Mouse (Mus musculus) left cerebral cortex, adult 18-20 months (tissue): ENCODE data around the gene Echs1. TPM values are rescaled to one million over a fixed set of nuclear protein-coding genes. Genes with fewer than 3 reads are reported as not detected.
A peak's percentile ranks its signal among the peaks of the same experiment; 100 is the strongest.
"Not testable (repeated sequence)": the region's sequence is repeated elsewhere in the genome, so short reads cannot be mapped to it uniquely, and the experiment has no call there.

ENCODE experiments used
- DNase-seq, 2 experiments: peaks; one replicate each; pipeline ENCODE4 v3.0.0; 2021 to 2022; ENCODE audit warnings: low spot score in 2 of 2, mixed read lengths in 1 of 2
- long read RNA-seq, 2 experiments: library from polyadenylated mRNA; stranded (forward); transcript quantifications; one replicate each; pipeline ENCODE4 v2.0.0; 2021
- total RNA-seq, 2 experiments: library from RNA; stranded (reverse); gene quantifications; 2 replicates each; pipeline ENCODE4 v1.2.3; 2021

Echs1 gene
- 10 to 100 TPM; 54.7 to 55.9 TPM for total RNA-seq
- long read RNA-seq, experiment 1, transcript Echs1-201 (8 exons, 1,557 nt), result major isoform, 89 of 104 reads
- long read RNA-seq, experiment 1, partial matches to known transcripts, result 6 of 104 reads
- long read RNA-seq, experiment 1, other reads (novel, unspliced or antisense), result 9 of 104 reads
- long read RNA-seq, experiment 2, transcript Echs1-201 (8 exons, 1,557 nt), result major isoform, 85 of 96 reads
- long read RNA-seq, experiment 2, partial matches to known transcripts, result 2 of 96 reads
- long read RNA-seq, experiment 2, other reads (novel, unspliced or antisense), result 9 of 96 reads

DNA sequence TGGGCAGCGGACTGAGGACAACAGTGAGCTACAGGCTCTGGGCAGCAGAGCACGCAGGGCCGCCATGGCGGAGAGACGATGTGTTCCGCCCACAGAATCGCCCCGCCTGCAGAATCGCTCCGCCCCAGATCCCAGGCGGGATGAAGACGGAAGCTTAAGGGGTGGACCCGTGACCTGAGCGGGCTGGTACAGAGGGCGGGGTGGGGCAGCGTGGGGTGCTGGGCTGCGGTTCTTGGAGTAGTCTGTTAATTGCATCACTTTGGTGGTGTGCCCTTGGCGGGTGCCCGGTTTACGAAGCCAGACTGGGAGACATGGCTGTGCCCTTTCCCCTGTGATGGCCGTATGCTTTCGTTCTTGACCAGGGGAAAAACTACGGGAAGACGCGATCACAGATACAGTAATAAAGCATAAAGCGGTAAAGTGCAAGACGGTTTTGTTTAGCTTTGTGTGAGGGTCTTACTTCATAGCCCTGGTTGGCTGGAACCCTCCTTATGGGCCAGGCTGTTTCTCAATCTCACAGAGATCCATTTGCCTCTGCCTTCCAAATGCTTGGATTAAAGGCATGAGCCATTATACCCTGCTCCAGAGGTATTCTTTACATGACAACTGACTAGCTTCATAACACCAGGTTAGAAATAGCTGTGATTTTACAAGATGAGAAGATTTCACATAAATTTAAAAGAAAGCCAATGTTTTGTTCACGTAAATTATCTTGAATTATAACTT is at the start of gene Echs1:
Echs1 (minus strand) TSS at position 148 of the 726 bp plus-strand sequence.
- DNase-seq, result peak; percentile 85 to 90

GRCm38 (mm10) chr7:140164664-140165063 is 48.4 kb upstream of the Echs1 start, which contains the start of gene Olfr522:
TSS of gene Olfr522 (minus strand) at chr7:140164764.
- no peak for DNase-seq

- no peak for DNase-seq
Observed at GRCm38 (mm10) chr7:140160363-140160762, 44.1 kb upstream of the Echs1 start.

- DNase-seq, result peak; percentile 77 to 84
Observed at GRCm38 (mm10) chr7:140154218-140154927, 38.1 kb upstream of the Echs1 start, which contains the start of gene Sprn. TSS of gene Sprn (minus strand) at chr7:140154877.

GRCm38 (mm10) chr7:140153829-140154217 is 37.5 kb upstream of the Echs1 start:
- DNase-seq, result no peak

GRCm38 (mm10) chr7:140153383-140153782 is 37.1 kb upstream of the Echs1 start:
- DNase-seq, result peak; percentile 59 to 72

DNA sequence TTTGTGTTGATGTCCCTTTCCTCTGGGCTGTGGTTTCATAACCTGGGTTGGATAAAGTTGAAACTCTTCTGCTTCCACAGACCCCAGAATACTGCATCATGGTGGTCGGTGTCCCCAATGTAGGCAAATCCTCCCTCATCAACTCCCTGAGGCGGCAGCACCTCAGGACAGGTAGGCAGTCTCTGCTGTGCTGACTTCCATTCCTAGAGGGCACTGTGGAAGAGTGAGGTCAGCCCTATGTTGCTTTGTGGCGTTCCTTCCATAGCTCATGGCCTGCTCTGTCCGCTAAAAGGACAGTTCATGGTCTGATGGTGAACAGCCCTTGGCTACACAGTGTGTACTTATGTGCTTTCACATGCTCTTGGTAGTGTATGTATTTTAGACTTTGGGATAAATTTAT is 28.3 kb upstream of the Echs1 start:
- no peak for DNase-seq

- DNase-seq, result peak; percentile 56 to 60
Observed at GRCm38 (mm10) chr7:140141350-140141749, 25.1 kb upstream of the Echs1 start.

GRCm38 (mm10) chr7:140138021-140138310 is 21.7 kb upstream of the Echs1 start:
- DNase-seq, result no peak

- peak; percentile 97 to 98 for DNase-seq
Observed at GRCm38 (mm10) chr7:140137135-140138020, 21.1 kb upstream of the Echs1 start, which contains the start of gene Mtg1. TSS of gene Mtg1 (plus strand) at chr7:140137564.

GRCm38 (mm10) chr7:140135106-140135770 is 19.0 kb upstream of the Echs1 start:
- no peak for DNase-seq

GRCm38 (mm10) chr7:140134033-140134432 is 17.8 kb upstream of the Echs1 start:
- not testable (repeated sequence) for DNase-seq

GRCm38 (mm10) chr7:140132184-140132583 is 15.9 kb upstream of the Echs1 start:
- DNase-seq, result not testable (repeated sequence)

DNA sequence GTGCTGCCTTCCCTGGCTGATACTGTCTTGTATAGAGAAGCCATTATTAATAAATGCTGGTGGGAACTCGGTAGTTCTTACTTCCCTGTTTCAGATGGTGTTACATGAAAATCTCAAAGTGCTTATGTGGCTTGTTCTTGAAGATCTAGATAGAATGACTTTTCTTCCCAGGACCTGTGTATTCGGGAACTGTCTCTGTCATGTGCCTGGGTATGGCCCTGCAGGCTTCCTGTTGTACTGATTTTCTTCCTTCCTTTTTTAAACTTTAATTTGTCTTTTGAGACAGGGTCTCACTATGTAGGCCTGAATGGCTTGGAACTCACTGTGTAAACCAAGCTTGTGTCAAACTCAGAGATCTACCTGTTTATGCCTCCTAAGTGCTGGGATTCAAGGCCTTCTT is 11.6 kb upstream of the Echs1 start:
- DNase-seq, result no peak

GRCm38 (mm10) chr7:140126934-140127333 is 10.7 kb upstream of the Echs1 start:
- DNase-seq, result no peak

GRCm38 (mm10) chr7:140126022-140126350 is 9.7 kb upstream of the Echs1 start:
- no peak for DNase-seq

DNA sequence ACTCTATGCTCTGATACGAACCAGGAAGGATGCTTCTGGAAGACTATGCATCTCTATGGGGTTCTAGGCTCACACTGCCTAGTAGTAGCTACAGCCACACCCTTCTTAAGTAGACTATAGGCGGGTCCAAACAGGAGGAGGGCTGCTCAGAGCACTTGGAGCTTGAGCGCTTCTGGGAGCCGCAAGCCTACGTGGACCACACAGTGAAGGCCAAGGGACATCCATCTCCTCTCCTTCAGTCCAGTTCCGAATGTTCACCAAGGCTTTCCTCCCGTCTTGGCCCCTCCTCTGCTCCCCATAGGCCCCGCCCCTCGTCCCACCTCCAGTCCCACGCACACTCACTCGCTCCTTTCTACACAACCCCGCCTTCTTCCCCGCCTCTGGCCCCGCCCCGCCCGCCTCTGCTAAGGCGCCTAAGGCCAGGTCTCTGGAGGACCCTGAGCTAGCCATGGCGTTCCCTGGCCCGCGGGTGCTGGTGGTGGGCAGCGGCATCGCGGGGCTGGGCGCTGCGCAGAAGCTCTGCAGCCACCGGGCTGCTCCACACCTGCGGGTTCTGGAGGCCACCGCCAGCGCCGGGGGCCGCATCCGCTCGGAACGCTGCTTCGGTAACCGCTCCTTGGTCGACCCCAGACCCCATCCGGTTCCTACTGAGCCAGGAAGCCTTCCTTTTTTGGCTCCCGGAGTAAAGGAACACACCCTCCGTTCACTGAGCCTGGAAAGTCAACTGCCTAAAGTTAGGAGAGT is 9.2 kb upstream of the Echs1 start:
- peak; percentile 86 to 89 for DNase-seq

DNA sequence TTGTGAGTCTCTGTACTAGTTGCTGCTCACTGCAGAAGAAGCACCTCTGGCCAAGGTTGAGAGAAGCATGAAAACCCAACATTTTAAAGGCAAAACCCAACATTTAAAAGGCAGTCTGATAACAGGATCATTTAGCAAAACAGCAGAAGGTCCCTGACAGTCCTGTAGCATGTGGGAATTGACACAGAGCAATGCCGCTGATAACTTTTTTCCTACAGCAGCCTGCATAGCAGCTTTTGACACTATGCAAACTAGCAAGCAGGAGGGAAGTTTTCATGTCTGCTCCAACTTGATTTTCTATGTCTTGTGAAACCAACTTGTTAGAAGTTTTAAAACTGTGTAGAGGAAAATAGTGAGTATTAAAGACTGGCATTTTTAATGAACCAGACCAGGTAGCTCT is 8.1 kb upstream of the Echs1 start:
- no peak for DNase-seq

DNA sequence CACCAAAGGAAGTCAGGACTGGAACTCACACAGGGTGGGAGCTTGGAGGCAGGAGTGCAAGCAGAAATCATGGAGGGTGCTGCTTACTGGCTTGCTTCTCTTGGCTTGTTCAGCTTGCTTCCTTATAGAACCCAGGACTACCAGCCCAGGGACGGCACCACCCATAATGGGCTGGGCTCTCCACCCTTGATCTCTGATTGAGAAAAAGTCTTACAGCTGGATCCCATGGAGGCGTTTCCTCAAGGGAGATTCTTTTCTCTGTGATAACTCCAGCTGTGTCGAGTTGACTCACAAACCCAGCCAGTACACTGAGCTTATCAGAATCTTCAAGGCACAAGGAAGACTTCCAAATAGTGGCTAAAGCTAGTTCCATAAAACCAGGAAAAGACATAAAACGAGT is 6.5 kb upstream of the Echs1 start:
- DNase-seq, result no peak
